Mouse (Mus musculus) heart, postnatal 4 days (tissue): ENCODE measurements around the gene Sdccag8. TPM values are rescaled to one million over a fixed set of nuclear protein-coding genes. Genes with fewer than 3 reads are reported as not detected.

Experiments
- DNase-seq: peaks from one replicate; pipeline ENCODE4 v3.0.0; 2021
- total RNA-seq, 2 experiments: library from RNA; stranded (reverse); gene quantifications; 2 replicates each; pipeline ENCODE4 v1.2.3; 2021

The Sdccag8 gene
- 1 to 10 TPM; 3.5 to 3.6 TPM for total RNA-seq

GRCm38 (mm10) chr1:176814591-176815062 lies at the start of gene Sdccag8:
Gene Sdccag8 (plus strand): TSS chr1:176814660.
- DNase-seq = peak; percentile 93

GRCm38 (mm10) chr1:176774533-176774932 lies 39.9 kb upstream of the Sdccag8 start:
- DNase-seq = no peak

- DNase-seq = no peak
Observed at GRCm38 (mm10) chr1:176789326-176789725, 25.1 kb upstream of the Sdccag8 start.

- no peak for DNase-seq
Observed at GRCm38 (mm10) chr1:176792175-176792574, 22.3 kb upstream of the Sdccag8 start.

GRCm38 (mm10) chr1:176798673-176799072 lies 15.8 kb upstream of the Sdccag8 start:
- DNase-seq = no peak

GRCm38 (mm10) chr1:176800728-176801365 lies 13.6 kb upstream of the Sdccag8 start:
- DNase-seq = peak; percentile 72

GRCm38 (mm10) chr1:176810161-176810560 lies 4.3 kb upstream of the Sdccag8 start:
- no peak for DNase-seq

GRCm38 (mm10) chr1:176811892-176812291 lies 2.6 kb upstream of the Sdccag8 start:
- DNase-seq = no peak

- no peak for DNase-seq
Observed at GRCm38 (mm10) chr1:176812491-176813291, 1.8 kb upstream of the Sdccag8 start.

GRCm38 (mm10) chr1:176813292-176814035 lies 996 bp upstream of the Sdccag8 start:
- peak; percentile 73 for DNase-seq

- DNase-seq = peak; percentile 99
Observed at GRCm38 (mm10) chr1:176814036-176814420, 432 bp upstream of the Sdccag8 start, which contains the start of gene Cep170. Gene Cep170 (minus strand): TSS chr1:176814067.

GRCm38 (mm10) chr1:176816728-176817127 lies 2.3 kb downstream of the Sdccag8 start:
- no peak for DNase-seq

GRCm38 (mm10) chr1:176818147-176818546 lies 3.7 kb downstream of the Sdccag8 start:
- DNase-seq = no peak

- peak; percentile 58 for DNase-seq
Observed at GRCm38 (mm10) chr1:176818763-176819162, 4.3 kb downstream of the Sdccag8 start.

- no peak for DNase-seq
Observed at GRCm38 (mm10) chr1:176821929-176822328, 7.5 kb downstream of the Sdccag8 start.

GRCm38 (mm10) chr1:176822949-176823348 lies 8.5 kb downstream of the Sdccag8 start:
- DNase-seq = no peak

- DNase-seq = no peak
Observed at GRCm38 (mm10) chr1:176823889-176824288, 9.4 kb downstream of the Sdccag8 start.

GRCm38 (mm10) chr1:176824611-176825010 lies 10.2 kb downstream of the Sdccag8 start:
- no peak for DNase-seq

- DNase-seq = no peak
Observed at GRCm38 (mm10) chr1:176825084-176825483, 10.6 kb downstream of the Sdccag8 start.

- no peak for DNase-seq
Observed at GRCm38 (mm10) chr1:176826186-176826585, 11.7 kb downstream of the Sdccag8 start.

- no peak for DNase-seq
Observed at GRCm38 (mm10) chr1:176826931-176827330, 12.5 kb downstream of the Sdccag8 start.

GRCm38 (mm10) chr1:176827365-176827764 lies 12.9 kb downstream of the Sdccag8 start:
- DNase-seq = no peak

GRCm38 (mm10) chr1:176827945-176828485 lies 13.6 kb downstream of the Sdccag8 start:
- DNase-seq = no peak
